In the genomic region with DNA sequence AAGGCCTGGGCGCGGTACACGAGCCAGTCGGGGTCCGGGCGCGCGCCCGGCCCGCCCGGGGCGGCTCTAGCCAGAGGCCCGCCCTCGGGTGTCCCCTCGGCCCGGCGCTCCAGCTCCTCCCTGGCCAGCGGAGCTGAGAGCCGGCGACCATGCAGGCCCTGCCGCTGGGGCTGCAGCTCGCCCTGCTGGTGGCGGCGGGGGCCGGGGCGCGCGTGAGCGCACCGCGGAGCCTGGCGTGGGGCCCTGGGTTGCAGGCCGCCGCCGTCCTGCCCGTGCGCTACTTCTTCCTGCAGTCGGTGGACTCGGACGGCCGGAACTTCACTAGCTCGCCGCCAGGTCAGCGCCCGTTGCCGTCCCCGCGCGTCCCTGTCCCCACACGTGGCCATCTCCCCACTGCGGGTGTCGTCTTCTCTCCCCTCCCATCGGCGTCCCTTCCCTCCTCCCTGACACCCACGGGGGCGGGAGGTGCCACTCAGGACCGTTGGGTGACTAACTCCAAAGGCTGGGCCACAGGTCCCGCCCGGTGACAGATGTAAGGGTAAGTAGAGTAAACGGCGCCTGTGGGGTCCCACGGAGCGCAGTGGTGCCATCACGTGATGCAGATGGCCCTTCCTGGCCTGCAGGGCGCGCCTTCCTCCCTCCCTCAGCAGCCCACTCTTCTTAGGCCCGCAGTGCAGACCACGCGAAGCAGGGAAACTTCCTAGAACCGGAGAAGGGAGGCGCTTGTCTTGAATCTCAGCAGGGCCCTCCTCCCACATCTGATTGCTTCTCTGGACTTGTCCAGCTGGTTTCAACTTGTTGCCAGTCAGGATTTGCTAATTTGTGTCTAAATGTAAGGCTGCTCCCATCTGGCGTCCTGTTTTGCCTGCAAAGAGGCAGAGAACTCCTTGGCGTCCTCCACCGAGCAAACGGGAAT, we compare ENCODE assay signal across 8 mouse cellular contexts. TPM values are rescaled to one million over a fixed set of nuclear protein-coding genes. Genes with fewer than 3 reads are reported as not detected.
DNase-seq lines count a peak whose midpoint lies in the region; ATAC-seq and TF ChIP-seq lines count a peak whose summit lies in the region.

A gene (plus strand): TSS at position 75 of the 916 bp plus-strand sequence.

- no peaks in the 10 kb centered on the region for H3K9me3 ChIP-seq in forebrain, embryonic 10.5 days
- H3K9me3 ChIP-seq in heart, embryonic 14.5 days (ENCODE audit: control insufficient read depth, low read length): no peaks in the 10 kb centered on the region
- H3K9me3 ChIP-seq in liver, embryonic 12.5 days (replicated peaks): no peaks in the 10 kb centered on the region
- no peaks in the 10 kb centered on the region for H3K9me3 ChIP-seq in stomach, embryonic 16.5 days (replicated peaks; ENCODE audit: control insufficient read depth, low read length)

- H3K4me2 ChIP-seq in heart, embryonic 14.5 days (ENCODE audit: low read length): peak within 1 kb of the TSS; percentile 85
- peak within 1 kb of the TSS; percentile 83 for H3K4me2 ChIP-seq in liver, embryonic 12.5 days
- H3K4me2 ChIP-seq in stomach, embryonic 16.5 days (ENCODE audit: low read depth, low read length): peak within 1 kb of the TSS; percentile 83

- peak; percentile 96 for DNase-seq in brain, adult 2 months (ENCODE audit: low read depth, low spot score)
- peak; percentile 80 for DNase-seq in forebrain, embryonic 10.5 days (ENCODE audit: extremely low spot score, low spot score)
- peak; percentile 88 for DNase-seq in kidney, postnatal 10 days
- peak; percentile 46 for DNase-seq in naive thymus-derived CD4-positive, alpha-beta T cell, adult 2 months (ENCODE audit: low read depth)

- H3K4me1 ChIP-seq in forebrain, embryonic 10.5 days: peaks cover 17% of the 10 kb centered on the region
- peaks cover 0 to 9% of the 10 kb centered on the region in 2 experiments; a peak in 1 of 4 replicates for H3K4me1 ChIP-seq in heart, embryonic 14.5 days (ENCODE audit: control insufficient read depth in 2 of 2, insufficient read depth in 2 of 2, low read length in 2 of 2)
- peaks cover 11% of the 10 kb centered on the region for H3K4me1 ChIP-seq in liver, embryonic 12.5 days
- peaks cover 8% of the 10 kb centered on the region for H3K4me1 ChIP-seq in stomach, embryonic 16.5 days (ENCODE audit: control insufficient read depth, insufficient read depth, low read length)

- peak within 1 kb of the TSS; percentile 96 for H3K27ac ChIP-seq in forebrain, embryonic 10.5 days
- peak within 1 kb of the TSS; percentile 84 to 97 for H3K27ac ChIP-seq in heart, embryonic 14.5 days (replicated peaks in 1 of 2; ENCODE audit: control insufficient read depth in 1 of 2, insufficient read depth in 1 of 2, low read depth in 2 of 2, low read length in 2 of 2)
- H3K27ac ChIP-seq in liver, embryonic 12.5 days: peak within 1 kb of the TSS; percentile 81
- H3K27ac ChIP-seq in stomach, embryonic 16.5 days (ENCODE audit: low read length): peak within 1 kb of the TSS; percentile 100

- no peaks in the 10 kb centered on the region for H3K27me3 ChIP-seq in C2C12 (ENCODE audit: control insufficient read depth, insufficient read depth, insufficient read length)
- H3K27me3 ChIP-seq in forebrain, embryonic 10.5 days (ENCODE audit: poor library complexity, severe bottlenecking): 0 out of 2 replicates have a peak, but pooled peaks cover 8% of the 10 kb centered on the region
- no peaks in the 10 kb centered on the region for H3K27me3 ChIP-seq in heart, embryonic 14.5 days (ENCODE audit: control insufficient read depth, insufficient read depth, low read length)
- peaks cover 23% of the 10 kb centered on the region for H3K27me3 ChIP-seq in liver, embryonic 12.5 days (replicated peaks)
- H3K27me3 ChIP-seq in stomach, embryonic 16.5 days (ENCODE audit: control insufficient read depth, insufficient read depth, low read length): no peaks in the 10 kb centered on the region

- under 1% methylated on average over 74 of the region's 75 CpGs for WGBS in forebrain, embryonic 10.5 days
- under 1% methylated on average over 56 of the region's 75 CpGs for WGBS in heart, embryonic 14.5 days
- WGBS in liver, embryonic 12.5 days (ENCODE audit: insufficient replicate concordance): under 1% methylated on average over 57 of the region's 75 CpGs
- under 1% methylated on average over 72 of the region's 75 CpGs for WGBS in stomach, embryonic 16.5 days

- peaks cover 11% of the 10 kb centered on the region for H3K79me2 ChIP-seq in C2C12 (ENCODE audit: control insufficient read depth, insufficient read depth)

- ATAC-seq in heart, embryonic 14.5 days (ENCODE audit: insufficient number of reproducible peaks, insufficient read depth, low FRiP score, low read depth): peak; percentile 91
- peak; percentile 64 for ATAC-seq in liver, embryonic 12.5 days
- peak; percentile 94 for ATAC-seq in stomach, embryonic 16.5 days (ENCODE audit: insufficient read depth, low FRiP score)

- H3ac ChIP-seq in C2C12 (ENCODE audit: control insufficient read depth, insufficient read length, low read depth): peak within 1 kb of the TSS; percentile 91

- H3K36me3 ChIP-seq in C2C12 (ENCODE audit: control insufficient read depth, insufficient read depth): no peaks in the 10 kb centered on the region
- H3K36me3 ChIP-seq in forebrain, embryonic 10.5 days (replicated peaks): no peaks in the 10 kb centered on the region
- peaks cover 8% of the 10 kb centered on the region; the same call in 1 of the 2 replicates for H3K36me3 ChIP-seq in heart, embryonic 14.5 days (ENCODE audit: control insufficient read depth, insufficient read depth, low read length)
- H3K36me3 ChIP-seq in liver, embryonic 12.5 days: 0 out of 2 replicates have a peak, but pooled peaks cover 3% of the 10 kb centered on the region
- 0 out of 2 replicates have a peak, but pooled peaks cover 6% of the 10 kb centered on the region for H3K36me3 ChIP-seq in stomach, embryonic 16.5 days (ENCODE audit: control insufficient read depth, insufficient read depth, low read length)

- H3K9ac ChIP-seq in heart, embryonic 14.5 days (ENCODE audit: low read length): peak within 1 kb of the TSS; percentile 94
- H3K9ac ChIP-seq in liver, embryonic 12.5 days: peak within 1 kb of the TSS; percentile 70
- peak within 1 kb of the TSS; percentile 98 for H3K9ac ChIP-seq in stomach, embryonic 16.5 days (ENCODE audit: low read length)

- no peak for TF ChIP-seq CTCF in C2C12 (IDR thresholded peaks at IDR 0.05; ENCODE audit: control insufficient read depth, insufficient read depth, insufficient read length)

- peak within 1 kb of the TSS; percentile 44 for H3K4me3 ChIP-seq in C2C12 (ENCODE audit: insufficient read depth, poor library complexity, severe bottlenecking)
- peak within 1 kb of the TSS; percentile 84 for H3K4me3 ChIP-seq in forebrain, embryonic 10.5 days
- H3K4me3 ChIP-seq in heart, embryonic 14.5 days (ENCODE audit: control insufficient read depth in 1 of 2, insufficient read depth in 1 of 2, low read depth in 1 of 2, low read length in 2 of 2): peak within 1 kb of the TSS; percentile 69 to 86
- H3K4me3 ChIP-seq in liver, embryonic 12.5 days: peak within 1 kb of the TSS; percentile 67
- H3K4me3 ChIP-seq in stomach, embryonic 16.5 days (replicated peaks; ENCODE audit: low read length): peak within 1 kb of the TSS; percentile 81

- no peaks in the 10 kb centered on the region for H3K79me3 ChIP-seq in C2C12 (ENCODE audit: low read depth)

TF ChIP-seq in C2C12, 6 proteins besides CTCF, POLR2A, EP300 and RAD21:
- TF ChIP-seq FOSL1 (IDR thresholded peaks at IDR 0.05; ENCODE audit: insufficient read depth, low read length, poor library complexity, severe bottlenecking) (no peak), USF1 (IDR thresholded peaks at IDR 0.05; ENCODE audit: low read depth) (peak; percentile 97), MAX (IDR thresholded peaks at IDR 0.05) (peak; percentile 52), MYOG (IDR thresholded peaks at IDR 0.05; ENCODE audit: control insufficient read depth, extremely low read depth, insufficient read length) (no peak), CEBPB (IDR thresholded peaks at IDR 0.05; ENCODE audit: low read depth) (no peak), MYOD1 (IDR thresholded peaks at IDR 0.05; ENCODE audit: control insufficient read depth, insufficient read length, low read depth) (no peak)

RNA-seq across cellular contexts. Expression of the gene that starts here (rescaled TPM):
- 5.2 TPM for polyA plus RNA-seq in C2C12 (2012; fragmentation: generic; extraction: Trizol)
- 8.6 and 8.7 TPM in 2 replicates for polyA plus RNA-seq in forebrain, embryonic 10.5 days (2016; fragmentation: Nextera tagmentation; extraction: Ambion mirVana)
- 24.5 and 26.3 TPM in 2 replicates for polyA plus RNA-seq in heart, embryonic 14.5 days (2014; fragmentation: Nextera tagmentation; extraction: Ambion mirVana)
- polyA plus RNA-seq in liver, embryonic 12.5 days (2016; fragmentation: Nextera tagmentation; extraction: Ambion mirVana): 7.3 and 8.3 TPM in 2 replicates
- 33.5 and 33.7 TPM in 2 replicates for polyA plus RNA-seq in stomach, embryonic 16.5 days (2015; fragmentation: Nextera tagmentation; extraction: Ambion mirVana)

Comparison
In these comparisons a context has a peak if more than half of its experiments do, and no peak if none do; other contexts are left out.
1. Peak in every context shown above with its lines: DNase-seq, ATAC-seq, H3K4me3 ChIP-seq and H3K27ac ChIP-seq.
2. DNase-seq: peak in every context shown above with its lines; median percentile 96 in brain, adult 2 months; 88 in kidney, postnatal 10 days; 80 in forebrain, embryonic 10.5 days; 46 in naive thymus-derived CD4-positive, alpha-beta T cell, adult 2 months.